Comparison of ENCODE assay signal across 14 mouse cellular contexts in the genomic region with DNA sequence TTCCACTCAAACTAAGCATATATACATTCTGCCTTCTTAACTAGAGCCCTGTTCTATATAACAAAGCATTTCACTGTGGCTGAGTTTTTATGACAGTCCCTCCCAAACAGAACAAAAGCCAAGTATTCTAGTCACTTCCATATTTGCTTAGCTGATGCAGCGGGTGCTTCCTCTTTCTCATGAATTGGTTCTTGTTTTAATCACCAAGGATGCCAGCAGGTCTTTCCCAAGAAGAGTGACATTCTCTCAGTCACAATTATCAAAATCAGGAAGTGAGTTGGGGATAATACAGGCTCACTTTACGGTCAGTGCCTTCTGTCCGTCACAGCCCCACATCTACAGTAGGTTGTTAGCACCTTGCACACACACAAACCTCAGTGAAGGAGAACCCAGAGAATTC. TPM values are rescaled to one million over a fixed set of nuclear protein-coding genes. Genes with fewer than 3 reads are reported as not detected.
DNase-seq lines count a peak whose midpoint lies in the region; ATAC-seq and TF ChIP-seq lines count a peak whose summit lies in the region.
"Had no signal": no experiment of that assay in that cellular context is flagged by ENCODE, and none has a peak within 500 bp of the region (broad histone marks: within the 10 kb centered on the region; RNA-seq: fewer than 3 reads in every experiment).

No protein-coding gene starts in this region.

- no peak for TF ChIP-seq CTCF in lung, embryonic 14.5 days (IDR thresholded peaks at IDR 0.05; ENCODE audit: low read depth)
- no peak for TF ChIP-seq CTCF in lung, adult 2 months (IDR thresholded peaks at IDR 0.05; ENCODE audit: insufficient read depth, low read length)
- TF ChIP-seq CTCF in G1E (IDR thresholded peaks at IDR 0.05; ENCODE audit: low read depth, low read length), result no peak

- no peak overlapping the region for H3K4me3 ChIP-seq in lung, embryonic 14.5 days (ENCODE audit: low read depth, low read length)
- no peak overlapping the region for H3K4me3 ChIP-seq in lung, adult 2 months (replicated peaks; ENCODE audit: extremely low read depth, low read depth, low read length)
- no peak overlapping the region for H3K4me3 ChIP-seq in G1E (ENCODE audit: low read depth, low read length)
- H3K4me3 ChIP-seq: embryonic facial prominence, embryonic 12.5 days; forebrain, embryonic 15.5 days had no signal

- ATAC-seq in lung, embryonic 14.5 days (ENCODE audit: insufficient read depth), result no peak
- peak; percentile 15; the same call in 1 of the 2 replicates for ATAC-seq in G1E (ENCODE audit: extremely low read depth, insufficient number of reproducible peaks, low FRiP score, poor library complexity, severe bottlenecking)
- peak; percentile 95 for ATAC-seq in granulocyte monocyte progenitor cell, adult 5-6 weeks (replicated peaks; ENCODE audit: poor library complexity, severe bottlenecking)
- peak; percentile 90 for ATAC-seq in monocyte, adult 5-6 weeks (replicated peaks; ENCODE audit: insufficient number of reproducible peaks, low FRiP score, low TSS enrichment, poor library complexity, severe bottlenecking)
- ATAC-seq: forebrain, embryonic 15.5 days; inflammation-experienced regulatory T-cells, adult 6 months had no signal

- H3K9ac ChIP-seq in lung, embryonic 14.5 days, result no peak overlapping the region
- H3K9ac ChIP-seq: embryonic facial prominence, embryonic 12.5 days; forebrain, embryonic 15.5 days had no signal

- TF ChIP-seq POLR2A in lung, adult 2 months (IDR thresholded peaks at IDR 0.05; ENCODE audit: borderline replicate concordance, extremely low read depth, low read depth, low read length), result no peak

- H3K4me2 ChIP-seq in lung, embryonic 14.5 days, result no peak overlapping the region
- H3K4me2 ChIP-seq: embryonic facial prominence, embryonic 12.5 days; forebrain, embryonic 15.5 days had no signal

- 72% methylated on average over 3 of the region's 3 CpGs for WGBS in lung, embryonic 14.5 days
- 36% methylated on average over 3 of the region's 3 CpGs for WGBS in lung, adult 2 months

- H3K36me3 ChIP-seq in lung, embryonic 14.5 days (ENCODE audit: insufficient read depth), result no peaks in the 10 kb centered on the region
- peaks cover 34% of the 10 kb centered on the region for H3K36me3 ChIP-seq in G1E (replicated peaks)
- H3K36me3 ChIP-seq: embryonic facial prominence, embryonic 12.5 days; forebrain, embryonic 15.5 days had no signal

- H3K4me1 ChIP-seq in lung, embryonic 14.5 days (ENCODE audit: insufficient read depth), result peaks cover 13% of the 10 kb centered on the region
- peaks cover 14% of the 10 kb centered on the region for H3K4me1 ChIP-seq in lung, adult 2 months (ENCODE audit: control insufficient read depth, insufficient read depth, low read length)
- peaks cover 28% of the 10 kb centered on the region for H3K4me1 ChIP-seq in G1E (ENCODE audit: insufficient read depth, low read depth, low read length)

- DNase-seq in lung, embryonic 14.5 days, result no peak
- DNase-seq in lung, adult 2 months, result no peak
- DNase-seq in G1E (ENCODE audit: low spot score) (peak; percentile 55), MN1 (ENCODE audit: low spot score) (no peak)
- no peak for DNase-seq in urinary bladder, postnatal 10 days (ENCODE audit: low spot score)
- DNase-seq in adrenal gland, adult 8-10 months, result no peak
- DNase-seq: cerebellum, adult 8-10 months; gastrocnemius, postnatal 25 days; heart, postnatal 10 days had no signal

- peak overlapping the region; percentile 58; the same call in 1 of the 2 replicates for H3K27ac ChIP-seq in lung, embryonic 14.5 days (ENCODE audit: low read depth)
- H3K27ac ChIP-seq: embryonic facial prominence, embryonic 12.5 days; forebrain, embryonic 15.5 days had no signal

- H3K27me3 ChIP-seq in lung, embryonic 14.5 days (ENCODE audit: insufficient read depth, low read length), result no peaks in the 10 kb centered on the region
- no peaks in the 10 kb centered on the region for H3K27me3 ChIP-seq in G1E (ENCODE audit: insufficient read depth, low read length)
- H3K27me3 ChIP-seq: embryonic facial prominence, embryonic 12.5 days; forebrain, embryonic 15.5 days had no signal

- no peaks in the 10 kb centered on the region for H3K9me3 ChIP-seq in lung, embryonic 14.5 days (ENCODE audit: low read depth, low read length)
- no peaks in the 10 kb centered on the region for H3K9me3 ChIP-seq in G1E (replicated peaks)
- H3K9me3 ChIP-seq: embryonic facial prominence, embryonic 12.5 days; forebrain, embryonic 15.5 days had no signal

RNA-seq across cellular contexts. Expression of gene Sipa1l3, which starts 26.6 kb away (rescaled TPM):
- 20.2 and 20.4 TPM in 2 replicates for polyA plus RNA-seq in lung, embryonic 14.5 days (2014; fragmentation: Nextera tagmentation; extraction: Ambion mirVana)
- 125 and 132 TPM in 2 replicates for polyA plus RNA-seq in lung, adult 2 months (2012; rRNA removed)
- total RNA-seq in G1E (2014; fragmentation: Nextera tagmentation) (49.6 and 61.3 TPM in 2 replicates), G1E (2017) (5.8 and 6.9 TPM in 2 replicates)
- polyA plus RNA-seq in G1E (2012), result 107 and 139 TPM in 2 replicates
- total RNA-seq in granulocyte monocyte progenitor cell, adult 5-6 weeks (2014; fragmentation: Nextera tagmentation), result 39.4 and 43.1 TPM in 2 replicates
- 5.8 and 6.2 TPM in 2 replicates for total RNA-seq in granulocyte monocyte progenitor cell, adult 5-6 weeks (2017)
- total RNA-seq in monocyte, adult 5-6 weeks (2017), result 12.2 to 30.0 TPM (median 15.8 TPM) in 3 replicates
- 10 to 100 TPM; 33.2 to 42.3 (median 40.6) TPM for total RNA-seq in adrenal gland, adult 8-10 months (2022)
